Mouse (Mus musculus): ENCODE data around the gene Cep70. TPM values are rescaled to one million over a fixed set of nuclear protein-coding genes. Genes with fewer than 3 reads are reported as not detected.

The Cep70 gene
- polyA plus RNA-seq, 1 experiment from 2014 or later: 55.3 TPM

GRCm38 (mm10) chr9:99336538-99336937 is 93.4 kb downstream of the Cep70 start:
- H3K27ac ChIP-seq (ENCODE audit: low read depth, low read length): no peak overlapping the region
- ATAC-seq: no peak
- no peaks in the 10 kb centered on the region for H3K4me1 ChIP-seq (ENCODE audit: control insufficient read depth, insufficient read depth, low read depth, low read length)
- H3K36me3 ChIP-seq (ENCODE audit: control insufficient read depth, insufficient read depth, low read length): no peaks in the 10 kb centered on the region
- H3K9ac ChIP-seq (ENCODE audit: low read depth, low read length): no peak overlapping the region
- no peak overlapping the region for H3K4me2 ChIP-seq (ENCODE audit: low read length)
- no peaks in the 10 kb centered on the region for H3K27me3 ChIP-seq (replicated peaks; ENCODE audit: control insufficient read depth, insufficient read depth, low read length)
- no peaks in the 10 kb centered on the region for H3K9me3 ChIP-seq (ENCODE audit: control insufficient read depth, low read length)
- no peak overlapping the region for H3K4me3 ChIP-seq (ENCODE audit: low read length)
- WGBS: 97% methylated on average over 4 of the region's 4 CpGs

- no peaks in the 10 kb centered on the region for H3K36me3 ChIP-seq (ENCODE audit: control insufficient read depth, insufficient read depth, low read length)
- no peaks in the 10 kb centered on the region for H3K9me3 ChIP-seq (ENCODE audit: control insufficient read depth, low read length)
- no peak overlapping the region for H3K27ac ChIP-seq (ENCODE audit: low read depth, low read length)
- H3K4me3 ChIP-seq (ENCODE audit: low read length): no peak overlapping the region
- 91% methylated on average over 1 of the region's 1 CpGs for whole genome bisulfite sequencing
- H3K4me1 ChIP-seq (ENCODE audit: control insufficient read depth, insufficient read depth, low read depth, low read length): no peaks in the 10 kb centered on the region
- no peak overlapping the region for H3K9ac ChIP-seq (ENCODE audit: low read depth, low read length)
- no peak overlapping the region for H3K4me2 ChIP-seq (ENCODE audit: low read length)
- ATAC-seq: no peak
- no peaks in the 10 kb centered on the region for H3K27me3 ChIP-seq (replicated peaks; ENCODE audit: control insufficient read depth, insufficient read depth, low read length)
Measured at GRCm38 (mm10) chr9:99338293-99338692, 95.1 kb downstream of the Cep70 start.

GRCm38 (mm10) chr9:99339182-99339581 is 96.0 kb downstream of the Cep70 start:
- H3K4me2 ChIP-seq (ENCODE audit: low read length): no peak overlapping the region
- 80% methylated on average over 1 of the region's 1 CpGs for WGBS
- no peak overlapping the region for H3K4me3 ChIP-seq (ENCODE audit: low read length)
- H3K36me3 ChIP-seq (ENCODE audit: control insufficient read depth, insufficient read depth, low read length): no peaks in the 10 kb centered on the region
- H3K4me1 ChIP-seq (ENCODE audit: control insufficient read depth, insufficient read depth, low read depth, low read length): no peaks in the 10 kb centered on the region
- H3K9me3 ChIP-seq (ENCODE audit: control insufficient read depth, low read length): no peaks in the 10 kb centered on the region
- no peak for ATAC-seq
- no peak overlapping the region for H3K9ac ChIP-seq (ENCODE audit: low read depth, low read length)
- no peaks in the 10 kb centered on the region for H3K27me3 ChIP-seq (replicated peaks; ENCODE audit: control insufficient read depth, insufficient read depth, low read length)
- H3K27ac ChIP-seq (ENCODE audit: low read depth, low read length): no peak overlapping the region

GRCm38 (mm10) chr9:99340126-99340525 is 97.0 kb downstream of the Cep70 start:
- Histone ChIP-seq H3K4me2 (ENCODE audit: low read length) (no peak overlapping the region), H3K9ac (ENCODE audit: low read depth, low read length) (no peak overlapping the region), H3K36me3 (ENCODE audit: control insufficient read depth, insufficient read depth, low read length) (no peaks in the 10 kb centered on the region), H3K4me3 (ENCODE audit: low read length) (no peak overlapping the region), H3K4me1 (ENCODE audit: control insufficient read depth, insufficient read depth, low read depth, low read length) (peaks cover 1% of the 10 kb centered on the region), H3K27me3 (replicated peaks; ENCODE audit: control insufficient read depth, insufficient read depth, low read length) (no peaks in the 10 kb centered on the region), H3K27ac (ENCODE audit: low read depth, low read length) (no peak overlapping the region), H3K9me3 (ENCODE audit: control insufficient read depth, low read length) (no peaks in the 10 kb centered on the region)
- no peak for ATAC-seq
- WGBS: 70% methylated on average over 12 of the region's 12 CpGs

GRCm38 (mm10) chr9:99341600-99341999 is 98.4 kb downstream of the Cep70 start:
- no peak overlapping the region for H3K4me2 ChIP-seq (ENCODE audit: low read length)
- no peaks in the 10 kb centered on the region for H3K27me3 ChIP-seq (replicated peaks; ENCODE audit: control insufficient read depth, insufficient read depth, low read length)
- H3K9me3 ChIP-seq (ENCODE audit: control insufficient read depth, low read length): no peaks in the 10 kb centered on the region
- 85% methylated on average over 3 of the region's 3 CpGs for WGBS
- H3K9ac ChIP-seq (ENCODE audit: low read depth, low read length): no peak overlapping the region
- H3K36me3 ChIP-seq (ENCODE audit: control insufficient read depth, insufficient read depth, low read length): no peaks in the 10 kb centered on the region
- H3K27ac ChIP-seq (ENCODE audit: low read depth, low read length): no peak overlapping the region
- no peak for ATAC-seq
- no peak overlapping the region for H3K4me3 ChIP-seq (ENCODE audit: low read length)
- H3K4me1 ChIP-seq (ENCODE audit: control insufficient read depth, insufficient read depth, low read depth, low read length): peaks cover 5% of the 10 kb centered on the region

GRCm38 (mm10) chr9:99345351-99345792 is 102.2 kb downstream of the Cep70 start:
- Histone ChIP-seq H3K4me1 (ENCODE audit: control insufficient read depth, insufficient read depth, low read depth, low read length) (peaks cover 5% of the 10 kb centered on the region), H3K9ac (ENCODE audit: low read depth, low read length) (no peak overlapping the region), H3K9me3 (ENCODE audit: control insufficient read depth, low read length) (no peaks in the 10 kb centered on the region), H3K36me3 (ENCODE audit: control insufficient read depth, insufficient read depth, low read length) (no peaks in the 10 kb centered on the region), H3K4me2 (ENCODE audit: low read length) (no peak overlapping the region), H3K27ac (ENCODE audit: low read depth, low read length) (0 out of 2 replicates have a peak overlapping the region, but pooled peaks have one; percentile 32), H3K4me3 (ENCODE audit: low read length) (no peak overlapping the region), H3K27me3 (replicated peaks; ENCODE audit: control insufficient read depth, insufficient read depth, low read length) (no peaks in the 10 kb centered on the region)
- ATAC-seq: peak; percentile 92
- WGBS: 26% methylated on average over 4 of the region's 4 CpGs

Other genes starting within 250 kb of the Cep70 start
- gene Gm1123, start 207.7 kb upstream of the Cep70 start, polyA plus RNA-seq (2015; fragmentation: Nextera tagmentation; extraction: Ambion mirVana): 0.10 and 0.16 TPM in 2 replicates
- 2.1 and 2.9 TPM in 2 replicates for gene Pik3cb, start 102.7 kb upstream of the Cep70 start, polyA plus RNA-seq (2015; fragmentation: Nextera tagmentation; extraction: Ambion mirVana)
- not detected in 2 replicates for gene Faiml, start 6.1 kb upstream of the Cep70 start, polyA plus RNA-seq (2015; fragmentation: Nextera tagmentation; extraction: Ambion mirVana)
- gene Esyt3, start 115.2 kb downstream of the Cep70 start, polyA plus RNA-seq (2015; fragmentation: Nextera tagmentation; extraction: Ambion mirVana): 0.76 and 0.93 TPM in 2 replicates
- 53.1 and 53.4 TPM in 2 replicates for gene Mras, start 194.0 kb downstream of the Cep70 start, polyA plus RNA-seq (2015; fragmentation: Nextera tagmentation; extraction: Ambion mirVana)
- gene Nme9, start 208.1 kb downstream of the Cep70 start, polyA plus RNA-seq (2015; fragmentation: Nextera tagmentation; extraction: Ambion mirVana): 0.73 and 1.0 TPM in 2 replicates